Mouse (Mus musculus) forebrain, embryonic 11.5 days (tissue): Measurements from ENCODE around the gene Prickle1. TPM values are rescaled to one million over a fixed set of nuclear protein-coding genes. Genes with fewer than 3 reads are reported as not detected.

ENCODE experiments used
- ATAC-seq: fragments of 200-750 bp; cut with Nextera tagmentation; replicated peaks from 2 replicates; pipeline ENCODE4 v1.8.0; 2017; ENCODE audit warnings: moderate TSS enrichment; ENCODE audit not compliant: low FRiP score
- DNase-seq: peaks from one replicate; pipeline ENCODE4 v3.0.0-alpha.2; 2017; ENCODE audit warnings: low spot score
- H3K27ac ChIP-seq: fragments of 300-500 bp; sonication (generic); 2 replicates; pipeline ENCODE4 v1.5.1; 2014; ENCODE audit warnings: low read depth, low read length
- H3K27me3 ChIP-seq: fragments of 300-500 bp; sonication (generic); 2 replicates; pipeline ENCODE4 v1.6.1; 2014; ENCODE audit warnings: mild to moderate bottlenecking, low read length, mixed read lengths; ENCODE audit not compliant: control insufficient read depth, insufficient read depth
- H3K36me3 ChIP-seq: fragments of 300-500 bp; sonication (generic); 2 replicates; pipeline ENCODE4 v1.6.1; 2014; ENCODE audit warnings: mild to moderate bottlenecking, low read length, moderate library complexity, mixed read lengths; ENCODE audit not compliant: control insufficient read depth, insufficient read depth
- H3K4me1 ChIP-seq: fragments of 300-500 bp; sonication (generic); replicated peaks from 2 replicates; pipeline ENCODE4 v1.6.1; 2014; ENCODE audit warnings: low read length, mixed read lengths; ENCODE audit not compliant: control insufficient read depth, insufficient read depth
- H3K4me2 ChIP-seq: fragments of 300-500 bp; sonication (generic); 2 replicates; pipeline ENCODE4 v1.6.1; 2014; ENCODE audit warnings: low read depth, mild to moderate bottlenecking, low read length, moderate library complexity, mixed read lengths; ENCODE audit not compliant: severe bottlenecking
- H3K4me3 ChIP-seq: fragments of 300-500 bp; sonication (generic); 2 replicates; pipeline ENCODE4 v1.5.1; 2014; ENCODE audit warnings: low read depth, low read length
- H3K9ac ChIP-seq: fragments of 300-500 bp; sonication (generic); 2 replicates; pipeline ENCODE4 v1.6.1; 2014; ENCODE audit warnings: low read length
- H3K9me3 ChIP-seq: fragments of 300-500 bp; sonication (generic); 2 replicates; pipeline ENCODE4 v1.6.1; 2016; ENCODE audit warnings: low read length, mixed read lengths; ENCODE audit not compliant: control insufficient read depth
- WGBS: fragments of 180-500 bp; shearing (Covaris S2); extraction: QIAGEN DNeasy Blood & Tissue Kit; methylation state at CpG from one replicate; pipeline ENCODE4 v1.1.7; 2014; 5-methylcytosine and 5-hydroxymethylcytosine counted together
- polyA plus RNA-seq: library from polyadenylated mRNA; unstranded; fragments of >200 nt; fragmentation: Nextera tagmentation; extraction: Ambion mirVana; gene quantifications from 2 replicates; pipeline ENCODE4 v1.2.1, GENCODE M21; 2014

Gene Prickle1
- polyA plus RNA-seq, 1 experiment from 2014 or later: 11.6 TPM

GRCm38 (mm10) chr15:93554203-93554851 lies 41.4 kb downstream of the Prickle1 start:
- no peaks in the 10 kb centered on the region for H3K36me3 ChIP-seq
- H3K9ac ChIP-seq: no peak overlapping the region
- DNase-seq: no peak
- H3K27ac ChIP-seq: no peak overlapping the region
- H3K9me3 ChIP-seq: no peaks in the 10 kb centered on the region
- WGBS: 89% methylated on average over 12 of the region's 12 CpGs
- no peak for ATAC-seq
- no peak overlapping the region for H3K4me2 ChIP-seq
- H3K4me1 ChIP-seq: no peaks in the 10 kb centered on the region
- no peaks in the 10 kb centered on the region for H3K27me3 ChIP-seq
- no peak overlapping the region for H3K4me3 ChIP-seq

- ATAC-seq: peak; percentile 84
- no peak overlapping the region for H3K27ac ChIP-seq
- 4% methylated on average over 9 of the region's 9 CpGs for WGBS
Measured at GRCm38 (mm10) chr15:93552169-93552568, 43.5 kb downstream of the Prickle1 start.

GRCm38 (mm10) chr15:93548297-93548696 lies 47.4 kb downstream of the Prickle1 start:
- ATAC-seq: no peak
- H3K9ac ChIP-seq: no peak overlapping the region
- WGBS: 76% methylated on average over 9 of the region's 9 CpGs
- H3K36me3 ChIP-seq: no peaks in the 10 kb centered on the region
- no peaks in the 10 kb centered on the region for H3K9me3 ChIP-seq
- no peaks in the 10 kb centered on the region for H3K27me3 ChIP-seq
- H3K4me1 ChIP-seq: no peaks in the 10 kb centered on the region
- H3K4me2 ChIP-seq: no peak overlapping the region
- DNase-seq: no peak
- no peak overlapping the region for H3K27ac ChIP-seq
- H3K4me3 ChIP-seq: no peak overlapping the region

More at GRCm38 (mm10) chr15:93552169-93552568, 43.5 kb downstream of the Prickle1 start:
- Histone ChIP-seq H3K27me3 (no peaks in the 10 kb centered on the region), H3K4me3 (no peak overlapping the region), H3K4me1 (no peaks in the 10 kb centered on the region), H3K4me2 (peak overlapping the region; percentile 9; the same call in 1 of the 2 replicates), H3K9me3 (no peaks in the 10 kb centered on the region), H3K9ac (no peak overlapping the region), H3K36me3 (no peaks in the 10 kb centered on the region)
- peak; percentile 71 for DNase-seq

- H3K27me3 ChIP-seq: no peaks in the 10 kb centered on the region
- H3K9me3 ChIP-seq: no peaks in the 10 kb centered on the region
- ATAC-seq: no peak
- H3K9ac ChIP-seq: no peak overlapping the region
- H3K4me1 ChIP-seq: no peaks in the 10 kb centered on the region
- DNase-seq: no peak
- no peak overlapping the region for H3K4me3 ChIP-seq
- no peaks in the 10 kb centered on the region for H3K36me3 ChIP-seq
- no peak overlapping the region for H3K27ac ChIP-seq
- H3K4me2 ChIP-seq: no peak overlapping the region
- 65% methylated on average over 3 of the region's 3 CpGs for WGBS
Measured at GRCm38 (mm10) chr15:93539415-93539814, 56.3 kb downstream of the Prickle1 start.

- Histone ChIP-seq H3K27me3 (no peaks in the 10 kb centered on the region), H3K4me1 (no peaks in the 10 kb centered on the region), H3K27ac (no peak overlapping the region), H3K9ac (no peak overlapping the region), H3K9me3 (no peaks in the 10 kb centered on the region), H3K4me2 (no peak overlapping the region), H3K4me3 (no peak overlapping the region), H3K36me3 (no peaks in the 10 kb centered on the region)
- ATAC-seq (no peak), DNase-seq (no peak)
- 79% methylated on average over 21 of the region's 21 CpGs for WGBS
Measured at GRCm38 (mm10) chr15:93538551-93539205, 57.0 kb downstream of the Prickle1 start.

GRCm38 (mm10) chr15:93537745-93538144 lies 57.9 kb downstream of the Prickle1 start:
- no peak overlapping the region for H3K4me2 ChIP-seq
- 87% methylated on average over 7 of the region's 7 CpGs for WGBS
- H3K9me3 ChIP-seq: no peaks in the 10 kb centered on the region
- no peak overlapping the region for H3K4me3 ChIP-seq
- no peak overlapping the region for H3K27ac ChIP-seq
- H3K4me1 ChIP-seq: no peaks in the 10 kb centered on the region
- H3K27me3 ChIP-seq: no peaks in the 10 kb centered on the region
- ATAC-seq (no peak), DNase-seq (no peak)
- no peaks in the 10 kb centered on the region for H3K36me3 ChIP-seq
- no peak overlapping the region for H3K9ac ChIP-seq

- Histone ChIP-seq H3K9me3 (no peaks in the 10 kb centered on the region), H3K36me3 (no peaks in the 10 kb centered on the region), H3K4me3 (no peak overlapping the region), H3K27me3 (no peaks in the 10 kb centered on the region), H3K4me1 (no peaks in the 10 kb centered on the region), H3K4me2 (no peak overlapping the region), H3K27ac (no peak overlapping the region), H3K9ac (no peak overlapping the region)
- ATAC-seq (no peak), DNase-seq (no peak)
- WGBS: 81% methylated on average over 4 of the region's 4 CpGs
Measured at GRCm38 (mm10) chr15:93536191-93536590, 59.5 kb downstream of the Prickle1 start.

GRCm38 (mm10) chr15:93530703-93531032 lies 65.0 kb downstream of the Prickle1 start:
- H3K36me3 ChIP-seq: no peaks in the 10 kb centered on the region
- 82% methylated on average over 3 of the region's 3 CpGs for WGBS
- H3K27ac ChIP-seq: no peak overlapping the region
- ATAC-seq (no peak), DNase-seq (no peak)
- no peaks in the 10 kb centered on the region for H3K9me3 ChIP-seq
- no peak overlapping the region for H3K4me2 ChIP-seq
- no peak overlapping the region for H3K9ac ChIP-seq
- H3K4me1 ChIP-seq: no peaks in the 10 kb centered on the region
- H3K27me3 ChIP-seq: no peaks in the 10 kb centered on the region
- H3K4me3 ChIP-seq: no peak overlapping the region
